ENCODE assay signal across 29 mouse cellular contexts in genomic region chr4:108724102-108724501, GRCm38 (mm10). TPM values are rescaled to one million over a fixed set of nuclear protein-coding genes. Genes with fewer than 3 reads are reported as not detected.
"Had no signal": no experiment of that assay in that cellular context is flagged by ENCODE, and none has a peak within 500 bp of the region (broad histone marks: within the 10 kb centered on the region; RNA-seq: fewer than 3 reads in every experiment).

No protein-coding gene starts in this region.

- H3K4me1 ChIP-seq: embryonic facial prominence, embryonic 10.5 days; embryonic facial prominence, embryonic 12.5 days; embryonic facial prominence, embryonic 13.5 days; embryonic facial prominence, embryonic 15.5 days; forebrain, embryonic 10.5 days; forebrain, embryonic 12.5 days; forebrain, embryonic 13.5 days; forebrain, embryonic 15.5 days had no signal

- ATAC-seq: forebrain, embryonic 13.5 days; forebrain, embryonic 14.5 days; forebrain, embryonic 15.5 days; forebrain, embryonic 16.5 days; forebrain, postnatal 0 days had no signal

- DNase-seq: cerebellum, adult 2 months; cerebellum, adult 8-10 months; cerebellum, adult 9-10 months; cerebellum, adult 9-11 months; cerebellum, postnatal 10 days; cerebellum, postnatal 14 days; cerebellum, postnatal 25 days; cerebellum, postnatal 36 days; embryo, embryonic 11 days; forebrain, postnatal 0 days; gastrocnemius, adult 2 months; gastrocnemius, postnatal 10 days; gastrocnemius, postnatal 14 days; gastrocnemius, postnatal 25 days; gastrocnemius, postnatal 36 days; heart, adult 11 months; heart, adult 18-20 months had no signal

- H3K4me2 ChIP-seq: embryonic facial prominence, embryonic 12.5 days; embryonic facial prominence, embryonic 13.5 days; embryonic facial prominence, embryonic 15.5 days; forebrain, embryonic 12.5 days; forebrain, embryonic 13.5 days; forebrain, embryonic 15.5 days had no signal

- H3K9me3 ChIP-seq: embryonic facial prominence, embryonic 10.5 days; embryonic facial prominence, embryonic 12.5 days; embryonic facial prominence, embryonic 13.5 days; embryonic facial prominence, embryonic 15.5 days; forebrain, embryonic 10.5 days; forebrain, embryonic 12.5 days; forebrain, embryonic 13.5 days; forebrain, embryonic 15.5 days had no signal

- H3K4me3 ChIP-seq: embryonic facial prominence, embryonic 10.5 days; embryonic facial prominence, embryonic 12.5 days; embryonic facial prominence, embryonic 13.5 days; embryonic facial prominence, embryonic 15.5 days; erythroblast, embryonic 14.5 days; forebrain, embryonic 10.5 days; forebrain, embryonic 12.5 days; forebrain, embryonic 13.5 days; forebrain, embryonic 15.5 days; gastrocnemius, adult 2 months had no signal

- H3K9ac ChIP-seq: embryonic facial prominence, embryonic 12.5 days; embryonic facial prominence, embryonic 13.5 days; embryonic facial prominence, embryonic 15.5 days; forebrain, embryonic 12.5 days; forebrain, embryonic 13.5 days; forebrain, embryonic 15.5 days; forebrain, postnatal 0 days had no signal

- H3K27ac ChIP-seq: embryonic facial prominence, embryonic 10.5 days; embryonic facial prominence, embryonic 12.5 days; embryonic facial prominence, embryonic 13.5 days; embryonic facial prominence, embryonic 15.5 days; forebrain, embryonic 10.5 days; forebrain, embryonic 12.5 days; forebrain, embryonic 13.5 days; forebrain, embryonic 15.5 days; gastrocnemius, adult 2 months had no signal

- H3K27me3 ChIP-seq: embryonic facial prominence, embryonic 12.5 days; embryonic facial prominence, embryonic 13.5 days; embryonic facial prominence, embryonic 15.5 days; forebrain, embryonic 12.5 days; forebrain, embryonic 13.5 days; forebrain, embryonic 15.5 days had no signal

RNA-seq across cellular contexts. Expression of gene 3110021N24Rik, which starts 4.7 kb away (rescaled TPM):
- polyA plus RNA-seq: erythroblast, embryonic 14.5 days; gonadal fat pad, adult 2 months had no signal

RNA-seq across cellular contexts. Expression of gene Zfyve9, which starts 56.5 kb away (rescaled TPM):
- polyA plus RNA-seq: erythroblast, embryonic 14.5 days had no signal
